Mouse (Mus musculus) CH12.LX (cell line): ENCODE results near the gene Camk2b.

Experiments used
- MXI1 ChIP-seq: IDR thresholded peaks from 2 replicates; pipeline ENCODE4 v1.6.1; 2011; ENCODE audit warnings: mild to moderate bottlenecking, low read depth, low read length, improper control_type of control experiment
- POLR2A ChIP-seq: IDR thresholded peaks from 2 replicates; pipeline ENCODE4 v1.6.1; 2011; ENCODE audit warnings: low read depth, mild to moderate bottlenecking, improper control_type of control experiment, low read length

DNA sequence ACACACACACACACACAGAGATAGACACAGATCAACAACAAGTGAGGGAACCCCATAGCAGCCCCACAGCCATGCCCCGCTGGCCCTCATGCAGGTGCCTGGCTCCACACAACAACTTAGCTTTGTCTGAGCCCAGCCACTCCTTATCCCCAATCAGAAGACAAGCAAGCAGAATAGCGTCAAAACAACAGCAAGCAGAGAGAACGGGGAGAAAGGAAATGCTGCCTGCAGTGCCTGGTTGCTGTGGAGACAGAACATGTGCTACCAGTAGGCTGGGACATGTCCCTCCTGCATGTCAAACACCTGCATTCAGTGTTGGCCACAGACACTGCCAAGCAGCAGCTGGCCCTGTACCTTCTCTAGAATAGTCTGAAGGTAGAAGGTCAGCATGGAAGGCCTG, 41.6 kb upstream of the Camk2b start:
- TF ChIP-seq MXI1 (no peak), POLR2A (no peak)
